Mouse (Mus musculus): ENCODE data around the gene Gpr161. TPM values are rescaled to one million over a fixed set of nuclear protein-coding genes. Genes with fewer than 3 reads are reported as not detected.

Gpr161 gene
- polyA plus RNA-seq, 2 experiments, result 0.04 to 0.11 TPM

GRCm38 (mm10) chr1:165330859-165331258, 35.3 kb downstream of the Gpr161 start:
- H3K27ac ChIP-seq, result no peak overlapping the region
- no peaks in the 10 kb centered on the region for H3K27me3 ChIP-seq (ENCODE audit: control insufficient read depth, insufficient read depth, low read length)
- no peak overlapping the region for H3K4me2 ChIP-seq (ENCODE audit: low read depth)
- H3K4me1 ChIP-seq (replicated peaks; ENCODE audit: control insufficient read depth in 2 of 2, insufficient read depth in 2 of 2, low read length in 1 of 2), result peaks cover 0 to 18% of the 10 kb centered on the region in 2 experiments
- no peaks in the 10 kb centered on the region for H3K9me3 ChIP-seq (ENCODE audit: control insufficient read depth, low read length)
- TF ChIP-seq EP300 (IDR thresholded peaks at IDR 0.05; ENCODE audit: low read depth) (no peak), CTCF (IDR thresholded peaks at IDR 0.05; ENCODE audit: low read depth) (no peak)
- H3K4me3 ChIP-seq (ENCODE audit: insufficient read depth in 1 of 2, low read depth in 2 of 2, low read length in 2 of 2), result no peak overlapping the region
- DNase-seq (ENCODE audit: low read depth in 3 of 3, low spot score in 3 of 3) (peak in 1 of 3 experiments; percentile 13), ATAC-seq (ENCODE audit: insufficient read depth) (peak; percentile 29; the same call in 1 of the 2 replicates)
- peaks cover 4% of the 10 kb centered on the region for H3K36me3 ChIP-seq (replicated peaks; ENCODE audit: control insufficient read depth, insufficient read depth, low read depth)
- H3K9ac ChIP-seq (replicated peaks), result no peak overlapping the region

GRCm38 (mm10) chr1:165332797-165333196, 37.2 kb downstream of the Gpr161 start:
- no peak for ATAC-seq (ENCODE audit: insufficient read depth)
- Histone ChIP-seq H3K4me2 (ENCODE audit: low read depth) (no peak overlapping the region), H3K9ac (replicated peaks) (no peak overlapping the region), H3K4me3 (ENCODE audit: insufficient read depth in 1 of 2, low read depth in 2 of 2, low read length in 2 of 2) (no peak overlapping the region), H3K36me3 (replicated peaks; ENCODE audit: control insufficient read depth, insufficient read depth, low read depth) (peaks cover 6% of the 10 kb centered on the region), H3K9me3 (ENCODE audit: control insufficient read depth, low read length) (no peaks in the 10 kb centered on the region), H3K4me1 (replicated peaks; ENCODE audit: control insufficient read depth in 2 of 2, insufficient read depth in 2 of 2, low read length in 1 of 2) (peaks cover 0 to 16% of the 10 kb centered on the region in 2 experiments), H3K27me3 (ENCODE audit: control insufficient read depth, insufficient read depth, low read length) (no peaks in the 10 kb centered on the region), H3K27ac (no peak overlapping the region)
- no peak for DNase-seq (ENCODE audit: low read depth in 3 of 3, low spot score in 3 of 3)
- no peak for TF ChIP-seq EP300 (IDR thresholded peaks at IDR 0.05; ENCODE audit: low read depth)
- TF ChIP-seq CTCF (IDR thresholded peaks at IDR 0.05; ENCODE audit: low read depth), result no peak
- 68% methylated on average over 3 of the region's 3 CpGs for WGBS (ENCODE audit: insufficient replicate concordance)

- Histone ChIP-seq H3K27me3 (ENCODE audit: control insufficient read depth, insufficient read depth, low read length) (no peaks in the 10 kb centered on the region), H3K9ac (replicated peaks) (no peak overlapping the region), H3K9me3 (ENCODE audit: control insufficient read depth, low read length) (no peaks in the 10 kb centered on the region), H3K27ac (no peak overlapping the region), H3K36me3 (replicated peaks; ENCODE audit: control insufficient read depth, insufficient read depth, low read depth) (no peaks in the 10 kb centered on the region), H3K4me3 (ENCODE audit: insufficient read depth in 1 of 2, low read depth in 2 of 2, low read length in 2 of 2) (no peak overlapping the region), H3K4me1 (replicated peaks; ENCODE audit: control insufficient read depth in 2 of 2, insufficient read depth in 2 of 2, low read length in 1 of 2) (no peaks in the 10 kb centered on the region), H3K4me2 (ENCODE audit: low read depth) (no peak overlapping the region)
- ATAC-seq (ENCODE audit: insufficient read depth) (no peak), DNase-seq (ENCODE audit: low read depth in 3 of 3, low spot score in 3 of 3) (no peak)
- no peak for TF ChIP-seq EP300 (IDR thresholded peaks at IDR 0.05; ENCODE audit: low read depth)
- TF ChIP-seq CTCF (IDR thresholded peaks at IDR 0.05; ENCODE audit: low read depth), result no peak
- WGBS (ENCODE audit: insufficient replicate concordance), result 76% methylated on average over 7 of the region's 7 CpGs
Measured at GRCm38 (mm10) chr1:165342126-165342525, 46.5 kb downstream of the Gpr161 start.

- Histone ChIP-seq H3K4me1 (replicated peaks; ENCODE audit: control insufficient read depth in 2 of 2, insufficient read depth in 2 of 2, low read length in 1 of 2) (no peaks in the 10 kb centered on the region), H3K4me3 (ENCODE audit: insufficient read depth in 1 of 2, low read depth in 2 of 2, low read length in 2 of 2) (no peak overlapping the region), H3K27ac (no peak overlapping the region), H3K27me3 (ENCODE audit: control insufficient read depth, insufficient read depth, low read length) (no peaks in the 10 kb centered on the region), H3K36me3 (replicated peaks; ENCODE audit: control insufficient read depth, insufficient read depth, low read depth) (peaks cover 2% of the 10 kb centered on the region), H3K9me3 (ENCODE audit: control insufficient read depth, low read length) (no peaks in the 10 kb centered on the region), H3K9ac (replicated peaks) (no peak overlapping the region), H3K4me2 (ENCODE audit: low read depth) (no peak overlapping the region)
- ATAC-seq (ENCODE audit: insufficient read depth), result no peak
- 37% methylated on average over 4 of the region's 4 CpGs for WGBS (ENCODE audit: insufficient replicate concordance)
- TF ChIP-seq EP300 (IDR thresholded peaks at IDR 0.05; ENCODE audit: low read depth), result no peak
- TF ChIP-seq CTCF (IDR thresholded peaks at IDR 0.05; ENCODE audit: low read depth), result no peak
- DNase-seq (ENCODE audit: low read depth in 3 of 3, low spot score in 3 of 3), result no peak
Measured at GRCm38 (mm10) chr1:165344453-165344852, 48.9 kb downstream of the Gpr161 start.

- Histone ChIP-seq H3K36me3 (replicated peaks; ENCODE audit: control insufficient read depth, insufficient read depth, low read depth) (peaks cover 5% of the 10 kb centered on the region), H3K27me3 (ENCODE audit: control insufficient read depth, insufficient read depth, low read length) (no peaks in the 10 kb centered on the region), H3K9ac (replicated peaks) (no peak overlapping the region), H3K4me2 (ENCODE audit: low read depth) (no peak overlapping the region), H3K4me3 (ENCODE audit: insufficient read depth in 1 of 2, low read depth in 2 of 2, low read length in 2 of 2) (no peak overlapping the region), H3K9me3 (ENCODE audit: control insufficient read depth, low read length) (no peaks in the 10 kb centered on the region), H3K4me1 (replicated peaks; ENCODE audit: control insufficient read depth in 2 of 2, insufficient read depth in 2 of 2, low read length in 1 of 2) (0 out of 4 replicates have a peak, but pooled peaks cover 0 to 2% of the 10 kb centered on the region in 2 experiments), H3K27ac (no peak overlapping the region)
- DNase-seq (ENCODE audit: low read depth in 3 of 3, low spot score in 3 of 3) (peak in 2 of 3 experiments; percentile 19 to 24), ATAC-seq (ENCODE audit: insufficient read depth) (peak; percentile 38; the same call in 1 of the 2 replicates)
- TF ChIP-seq EP300 (IDR thresholded peaks at IDR 0.05; ENCODE audit: low read depth), result no peak
Measured at GRCm38 (mm10) chr1:165348627-165349026, 53.0 kb downstream of the Gpr161 start.

Measured in liver, embryonic 14.5 days (tissue).